Mouse (Mus musculus) urinary bladder, postnatal 10 days (tissue): ENCODE data around the gene Rps6kl1.

ENCODE experiments used
- DNase-seq: peaks from one replicate; pipeline ENCODE4 v3.0.0; 2022; ENCODE audit warnings: low spot score

Gene Rps6kl1

GRCm38 (mm10) chr12:85104789-85105188 is 46.3 kb downstream of the Rps6kl1 start:
- DNase-seq: no peak

GRCm38 (mm10) chr12:85103096-85103495 is 48.0 kb downstream of the Rps6kl1 start:
- no peak for DNase-seq

- no peak for DNase-seq
Measured at GRCm38 (mm10) chr12:85101521-85102106, 49.5 kb downstream of the Rps6kl1 start.

GRCm38 (mm10) chr12:85101001-85101400 is 50.1 kb downstream of the Rps6kl1 start:
- DNase-seq: no peak

GRCm38 (mm10) chr12:85095859-85096258 is 55.2 kb downstream of the Rps6kl1 start:
- no peak for DNase-seq

- no peak for DNase-seq
Measured at GRCm38 (mm10) chr12:85095146-85095545, 55.9 kb downstream of the Rps6kl1 start.

- DNase-seq: no peak
Measured at GRCm38 (mm10) chr12:85094706-85095105, 56.4 kb downstream of the Rps6kl1 start.

GRCm38 (mm10) chr12:85094010-85094409 is 57.1 kb downstream of the Rps6kl1 start:
- no peak for DNase-seq

GRCm38 (mm10) chr12:85092214-85092613 is 58.9 kb downstream of the Rps6kl1 start:
- no peak for DNase-seq

- no peak for DNase-seq
Measured at GRCm38 (mm10) chr12:85091190-85091589, 59.9 kb downstream of the Rps6kl1 start.

GRCm38 (mm10) chr12:85087845-85088244 is 63.2 kb downstream of the Rps6kl1 start:
- no peak for DNase-seq
